Mouse (Mus musculus): ENCODE data around the gene Adcy3. TPM values are rescaled to one million over a fixed set of nuclear protein-coding genes. Genes with fewer than 3 reads are reported as not detected.
A peak's percentile ranks its signal among the peaks of the same experiment; 100 is the strongest.

The Adcy3 gene
- polyA plus RNA-seq, 1 experiment from 2014 or later, result 2.2 TPM

- no peaks in the 10 kb centered on the region for H3K27me3 ChIP-seq (ENCODE audit: control insufficient read depth, insufficient read depth, low read length)
- no peak for ATAC-seq (ENCODE audit: low FRiP score)
- no peak overlapping the region for H3K27ac ChIP-seq (ENCODE audit: low read depth, low read length)
These were observed 60.3 kb downstream of the Adcy3 start for GRCm38 (mm10) chr12:4193025-4193740.

GRCm38 (mm10) chr12:4194643-4195042 lies 61.7 kb downstream of the Adcy3 start:
- H3K4me3 ChIP-seq (ENCODE audit: low read depth, low read length), result no peak overlapping the region
- 92% methylated on average over 14 of the region's 14 CpGs for WGBS
- DNase-seq (ENCODE audit: low spot score, missing footprints) (no peak), ATAC-seq (ENCODE audit: low FRiP score) (no peak)
- no peaks in the 10 kb centered on the region for H3K27me3 ChIP-seq (ENCODE audit: control insufficient read depth, insufficient read depth, low read length)
- no peak overlapping the region for H3K4me2 ChIP-seq
- no peaks in the 10 kb centered on the region for H3K36me3 ChIP-seq (ENCODE audit: control insufficient read depth, insufficient read depth, low read length)
- no peak overlapping the region for H3K27ac ChIP-seq (ENCODE audit: low read depth, low read length)
- no peak overlapping the region; the same call in 1 of the 2 replicates for H3K9ac ChIP-seq (ENCODE audit: low read length)
- H3K4me1 ChIP-seq (ENCODE audit: control insufficient read depth, insufficient read depth, low read length), result no peaks in the 10 kb centered on the region
- no peaks in the 10 kb centered on the region for H3K9me3 ChIP-seq (ENCODE audit: control insufficient read depth, low read length)

More at GRCm38 (mm10) chr12:4193025-4193740, 60.3 kb downstream of the Adcy3 start:
- 67% methylated on average over 10 of the region's 10 CpGs for WGBS
- DNase-seq (ENCODE audit: low spot score, missing footprints), result no peak
- Histone ChIP-seq H3K4me1 (ENCODE audit: control insufficient read depth, insufficient read depth, low read length) (peaks cover 4% of the 10 kb centered on the region; the same call in 1 of the 2 replicates), H3K36me3 (ENCODE audit: control insufficient read depth, insufficient read depth, low read length) (no peaks in the 10 kb centered on the region), H3K9ac (ENCODE audit: low read length) (no peak overlapping the region), H3K9me3 (ENCODE audit: control insufficient read depth, low read length) (no peaks in the 10 kb centered on the region), H3K4me2 (no peak overlapping the region), H3K4me3 (ENCODE audit: low read depth, low read length) (no peak overlapping the region)

GRCm38 (mm10) chr12:4198702-4199101 lies 65.8 kb downstream of the Adcy3 start:
- DNase-seq (ENCODE audit: low spot score, missing footprints) (no peak), ATAC-seq (ENCODE audit: low FRiP score) (no peak)
- WGBS, result 91% methylated on average over 4 of the region's 4 CpGs
- Histone ChIP-seq H3K27me3 (ENCODE audit: control insufficient read depth, insufficient read depth, low read length) (no peaks in the 10 kb centered on the region), H3K9me3 (ENCODE audit: control insufficient read depth, low read length) (no peaks in the 10 kb centered on the region), H3K36me3 (ENCODE audit: control insufficient read depth, insufficient read depth, low read length) (no peaks in the 10 kb centered on the region), H3K4me1 (ENCODE audit: control insufficient read depth, insufficient read depth, low read length) (peaks cover 2% of the 10 kb centered on the region; the same call in 1 of the 2 replicates), H3K4me2 (no peak overlapping the region), H3K27ac (ENCODE audit: low read depth, low read length) (no peak overlapping the region), H3K9ac (ENCODE audit: low read length) (no peak overlapping the region), H3K4me3 (ENCODE audit: low read depth, low read length) (no peak overlapping the region)

GRCm38 (mm10) chr12:4199271-4199670 lies 66.4 kb downstream of the Adcy3 start:
- Histone ChIP-seq H3K9me3 (ENCODE audit: control insufficient read depth, low read length) (no peaks in the 10 kb centered on the region), H3K36me3 (ENCODE audit: control insufficient read depth, insufficient read depth, low read length) (no peaks in the 10 kb centered on the region), H3K27me3 (ENCODE audit: control insufficient read depth, insufficient read depth, low read length) (no peaks in the 10 kb centered on the region), H3K4me2 (no peak overlapping the region), H3K27ac (ENCODE audit: low read depth, low read length) (no peak overlapping the region), H3K4me1 (ENCODE audit: control insufficient read depth, insufficient read depth, low read length) (peaks cover 2% of the 10 kb centered on the region; the same call in 1 of the 2 replicates), H3K4me3 (ENCODE audit: low read depth, low read length) (no peak overlapping the region), H3K9ac (ENCODE audit: low read length) (no peak overlapping the region)
- DNase-seq (ENCODE audit: low spot score, missing footprints) (no peak), ATAC-seq (ENCODE audit: low FRiP score) (no peak)
- 93% methylated on average over 11 of the region's 11 CpGs for WGBS

GRCm38 (mm10) chr12:4201454-4202200 lies 68.7 kb downstream of the Adcy3 start:
- WGBS, result 92% methylated on average over 13 of the region's 13 CpGs
- DNase-seq (ENCODE audit: low spot score, missing footprints) (peak; percentile 62), ATAC-seq (ENCODE audit: low FRiP score) (no peak)
- no peaks in the 10 kb centered on the region for H3K9me3 ChIP-seq (ENCODE audit: control insufficient read depth, low read length)
- no peak overlapping the region for H3K4me2 ChIP-seq
- no peak overlapping the region for H3K9ac ChIP-seq (ENCODE audit: low read length)
- no peak overlapping the region for H3K27ac ChIP-seq (ENCODE audit: low read depth, low read length)
- no peaks in the 10 kb centered on the region for H3K27me3 ChIP-seq (ENCODE audit: control insufficient read depth, insufficient read depth, low read length)
- no peaks in the 10 kb centered on the region for H3K36me3 ChIP-seq (ENCODE audit: control insufficient read depth, insufficient read depth, low read length)
- peaks cover 2% of the 10 kb centered on the region; the same call in 1 of the 2 replicates for H3K4me1 ChIP-seq (ENCODE audit: control insufficient read depth, insufficient read depth, low read length)
- H3K4me3 ChIP-seq (ENCODE audit: low read depth, low read length), result no peak overlapping the region

- 86% methylated on average over 4 of the region's 4 CpGs for WGBS
These were observed 69.3 kb downstream of the Adcy3 start for GRCm38 (mm10) chr12:4202206-4202605.

GRCm38 (mm10) chr12:4206106-4206505 lies 73.2 kb downstream of the Adcy3 start:
- Histone ChIP-seq H3K4me1 (ENCODE audit: control insufficient read depth, insufficient read depth, low read length) (peaks cover under 1% of the 10 kb centered on the region; the same call in 1 of the 2 replicates), H3K9me3 (ENCODE audit: control insufficient read depth, low read length) (no peaks in the 10 kb centered on the region), H3K27me3 (ENCODE audit: control insufficient read depth, insufficient read depth, low read length) (no peaks in the 10 kb centered on the region), H3K36me3 (ENCODE audit: control insufficient read depth, insufficient read depth, low read length) (no peaks in the 10 kb centered on the region), H3K4me3 (ENCODE audit: low read depth, low read length) (no peak overlapping the region), H3K27ac (ENCODE audit: low read depth, low read length) (no peak overlapping the region), H3K4me2 (no peak overlapping the region), H3K9ac (ENCODE audit: low read length) (no peak overlapping the region)
- no peak for DNase-seq (ENCODE audit: low spot score, missing footprints)
- ATAC-seq (ENCODE audit: low FRiP score), result no peak
- 96% methylated on average over 11 of the region's 11 CpGs for WGBS

More at GRCm38 (mm10) chr12:4202206-4202605, 69.3 kb downstream of the Adcy3 start:
- Histone ChIP-seq H3K27ac (ENCODE audit: low read depth, low read length) (no peak overlapping the region), H3K4me2 (no peak overlapping the region), H3K27me3 (ENCODE audit: control insufficient read depth, insufficient read depth, low read length) (no peaks in the 10 kb centered on the region), H3K9me3 (ENCODE audit: control insufficient read depth, low read length) (no peaks in the 10 kb centered on the region), H3K36me3 (ENCODE audit: control insufficient read depth, insufficient read depth, low read length) (no peaks in the 10 kb centered on the region), H3K9ac (ENCODE audit: low read length) (no peak overlapping the region), H3K4me1 (ENCODE audit: control insufficient read depth, insufficient read depth, low read length) (peaks cover 2% of the 10 kb centered on the region; the same call in 1 of the 2 replicates), H3K4me3 (ENCODE audit: low read depth, low read length) (no peak overlapping the region)
- DNase-seq (ENCODE audit: low spot score, missing footprints) (no peak), ATAC-seq (ENCODE audit: low FRiP score) (no peak)

GRCm38 (mm10) chr12:4208405-4209133 lies 75.7 kb downstream of the Adcy3 start:
- H3K9ac ChIP-seq (ENCODE audit: low read length), result no peak overlapping the region
- ATAC-seq (ENCODE audit: low FRiP score), result peak; percentile 38
- H3K27ac ChIP-seq (ENCODE audit: low read depth, low read length), result no peak overlapping the region
- DNase-seq (ENCODE audit: low spot score, missing footprints), result peak; percentile 90
- WGBS, result 81% methylated on average over 15 of the region's 15 CpGs
- H3K27me3 ChIP-seq (ENCODE audit: control insufficient read depth, insufficient read depth, low read length), result no peaks in the 10 kb centered on the region
- no peaks in the 10 kb centered on the region for H3K4me1 ChIP-seq (ENCODE audit: control insufficient read depth, insufficient read depth, low read length)
- no peaks in the 10 kb centered on the region for H3K9me3 ChIP-seq (ENCODE audit: control insufficient read depth, low read length)
- H3K4me3 ChIP-seq (ENCODE audit: low read depth, low read length), result no peak overlapping the region
- H3K36me3 ChIP-seq (ENCODE audit: control insufficient read depth, insufficient read depth, low read length), result 0 out of 2 replicates have a peak, but pooled peaks cover 4% of the 10 kb centered on the region
- no peak overlapping the region for H3K4me2 ChIP-seq
